Mouse (Mus musculus): Measurements from ENCODE around the gene Tram1l1. TPM values are rescaled to one million over a fixed set of nuclear protein-coding genes. Genes with fewer than 3 reads are reported as not detected.
A peak's percentile ranks its signal among the peaks of the same experiment; 100 is the strongest.
"Not testable (repeated sequence)": the region's sequence is repeated elsewhere in the genome, so short reads cannot be mapped to it uniquely, and the experiment has no call there.

Tram1l1 gene
- 57.2 and 57.6 TPM in 2 replicates for polyA plus RNA-seq (2014; fragmentation: Nextera tagmentation; extraction: Ambion mirVana)

GRCm38 (mm10) chr3:124320821-124321576, at the start of gene Tram1l1:
Gene Tram1l1, plus strand, starts transcription at chr3:124320855.
- peak within 1 kb of the TSS; percentile 67 for H3K4me2 ChIP-seq (ENCODE audit: low read length)
- no peaks in the 10 kb centered on the region for H3K9me3 ChIP-seq (ENCODE audit: control insufficient read depth, low read length)
- H3K9ac ChIP-seq (replicated peaks; ENCODE audit: low read length), result peak within 1 kb of the TSS; percentile 79
- H3K27me3 ChIP-seq (ENCODE audit: control insufficient read depth, insufficient read depth, low read length), result no peaks in the 10 kb centered on the region
- H3K27ac ChIP-seq (replicated peaks; ENCODE audit: low read depth, low read length), result peak within 1 kb of the TSS; percentile 86
- peaks cover 8% of the 10 kb centered on the region; the same call in 1 of the 2 replicates for H3K36me3 ChIP-seq (ENCODE audit: control insufficient read depth, insufficient read depth, low read length)
- peak within 1 kb of the TSS; percentile 65 for H3K4me3 ChIP-seq (replicated peaks; ENCODE audit: low read depth, low read length)
- ATAC-seq (ENCODE audit: low FRiP score, low TSS enrichment) (peak; percentile 97), DNase-seq (peak; percentile 97)
- 1% methylated on average over 53 of the region's 53 CpGs for WGBS
- H3K4me1 ChIP-seq (ENCODE audit: control insufficient read depth, insufficient read depth, low read length), result peaks cover 25% of the 10 kb centered on the region

- ATAC-seq (ENCODE audit: low FRiP score, low TSS enrichment) (no peak), DNase-seq (peak; percentile 56)
- H3K4me2 ChIP-seq (ENCODE audit: low read length), result no peak overlapping the region
- H3K27me3 ChIP-seq (ENCODE audit: control insufficient read depth, insufficient read depth, low read length), result no peaks in the 10 kb centered on the region
- H3K4me3 ChIP-seq (replicated peaks; ENCODE audit: low read depth, low read length), result no peak overlapping the region
- 26% methylated on average over 4 of the region's 4 CpGs for WGBS
- H3K36me3 ChIP-seq (ENCODE audit: control insufficient read depth, insufficient read depth, low read length), result no peaks in the 10 kb centered on the region
- H3K9me3 ChIP-seq (ENCODE audit: control insufficient read depth, low read length), result no peaks in the 10 kb centered on the region
- H3K27ac ChIP-seq (replicated peaks; ENCODE audit: low read depth, low read length), result no peak overlapping the region
- no peak overlapping the region for H3K9ac ChIP-seq (replicated peaks; ENCODE audit: low read length)
- peaks cover 14% of the 10 kb centered on the region; the same call in 1 of the 2 replicates for H3K4me1 ChIP-seq (ENCODE audit: control insufficient read depth, insufficient read depth, low read length)
These were observed 49.4 kb upstream of the Tram1l1 start for GRCm38 (mm10) chr3:124271229-124271628.

GRCm38 (mm10) chr3:124271668-124272067, 49.0 kb upstream of the Tram1l1 start:
- Histone ChIP-seq H3K4me1 (ENCODE audit: control insufficient read depth, insufficient read depth, low read length) (peaks cover 14% of the 10 kb centered on the region; the same call in 1 of the 2 replicates), H3K9ac (replicated peaks; ENCODE audit: low read length) (no peak overlapping the region), H3K4me3 (replicated peaks; ENCODE audit: low read depth, low read length) (no peak overlapping the region), H3K27ac (replicated peaks; ENCODE audit: low read depth, low read length) (no peak overlapping the region), H3K4me2 (ENCODE audit: low read length) (no peak overlapping the region), H3K9me3 (ENCODE audit: control insufficient read depth, low read length) (no peaks in the 10 kb centered on the region), H3K27me3 (ENCODE audit: control insufficient read depth, insufficient read depth, low read length) (no peaks in the 10 kb centered on the region), H3K36me3 (ENCODE audit: control insufficient read depth, insufficient read depth, low read length) (no peaks in the 10 kb centered on the region)
- ATAC-seq (ENCODE audit: low FRiP score, low TSS enrichment), result no peak
- peak; percentile 51 for DNase-seq
- WGBS, result 22% methylated on average over 3 of the region's 3 CpGs

GRCm38 (mm10) chr3:124272465-124273089, 48.1 kb upstream of the Tram1l1 start:
- DNase-seq (peak; percentile 74), ATAC-seq (ENCODE audit: low FRiP score, low TSS enrichment) (peak; percentile 76)
- H3K27me3 ChIP-seq (ENCODE audit: control insufficient read depth, insufficient read depth, low read length), result no peaks in the 10 kb centered on the region
- H3K4me3 ChIP-seq (replicated peaks; ENCODE audit: low read depth, low read length), result no peak overlapping the region
- 12% methylated on average over 2 of the region's 2 CpGs for WGBS
- no peaks in the 10 kb centered on the region for H3K36me3 ChIP-seq (ENCODE audit: control insufficient read depth, insufficient read depth, low read length)
- H3K9ac ChIP-seq (replicated peaks; ENCODE audit: low read length), result no peak overlapping the region
- no peak overlapping the region for H3K4me2 ChIP-seq (ENCODE audit: low read length)
- peaks cover 13% of the 10 kb centered on the region; the same call in 1 of the 2 replicates for H3K4me1 ChIP-seq (ENCODE audit: control insufficient read depth, insufficient read depth, low read length)
- no peaks in the 10 kb centered on the region for H3K9me3 ChIP-seq (ENCODE audit: control insufficient read depth, low read length)
- H3K27ac ChIP-seq (replicated peaks; ENCODE audit: low read depth, low read length), result no peak overlapping the region; the same call in 1 of the 2 replicates

GRCm38 (mm10) chr3:124274928-124275609, 45.6 kb upstream of the Tram1l1 start:
- H3K27ac ChIP-seq (replicated peaks; ENCODE audit: low read depth, low read length); H3K9ac ChIP-seq (replicated peaks; ENCODE audit: low read length); H3K36me3 ChIP-seq (ENCODE audit: control insufficient read depth, insufficient read depth, low read length); ATAC-seq (ENCODE audit: low FRiP score, low TSS enrichment); H3K9me3 ChIP-seq (ENCODE audit: control insufficient read depth, low read length); H3K27me3 ChIP-seq (ENCODE audit: control insufficient read depth, insufficient read depth, low read length): not testable (repeated sequence)
- peaks cover 11% of the 10 kb centered on the region; the same call in 1 of the 2 replicates for H3K4me1 ChIP-seq (ENCODE audit: control insufficient read depth, insufficient read depth, low read length)
- WGBS, result 6% methylated on average over 13 of the region's 13 CpGs
- H3K4me2 ChIP-seq (ENCODE audit: low read length), result peak overlapping the region; percentile 43
- H3K4me3 ChIP-seq (replicated peaks; ENCODE audit: low read depth, low read length), result 0 out of 2 replicates have a peak overlapping the region, but pooled peaks have one; percentile 3
- DNase-seq, result peak; percentile 92

- H3K36me3 ChIP-seq (ENCODE audit: control insufficient read depth, insufficient read depth, low read length); DNase-seq; H3K9ac ChIP-seq (replicated peaks; ENCODE audit: low read length); H3K4me2 ChIP-seq (ENCODE audit: low read length); ATAC-seq (ENCODE audit: low FRiP score, low TSS enrichment); H3K4me1 ChIP-seq (ENCODE audit: control insufficient read depth, insufficient read depth, low read length); H3K27me3 ChIP-seq (ENCODE audit: control insufficient read depth, insufficient read depth, low read length); H3K27ac ChIP-seq (replicated peaks; ENCODE audit: low read depth, low read length); H3K9me3 ChIP-seq (ENCODE audit: control insufficient read depth, low read length); H3K4me3 ChIP-seq (replicated peaks; ENCODE audit: low read depth, low read length): not testable (repeated sequence)
- WGBS, result 41% methylated on average over 7 of the region's 7 CpGs
These were observed 31.7 kb upstream of the Tram1l1 start for GRCm38 (mm10) chr3:124288936-124289335.

GRCm38 (mm10) chr3:124319254-124319653, 1.4 kb upstream of the Tram1l1 start:
- Histone ChIP-seq H3K4me1 (ENCODE audit: control insufficient read depth, insufficient read depth, low read length) (peaks cover 24% of the 10 kb centered on the region), H3K4me2 (ENCODE audit: low read length) (no peak overlapping the region), H3K27ac (replicated peaks; ENCODE audit: low read depth, low read length) (peak overlapping the region; percentile 60), H3K36me3 (ENCODE audit: control insufficient read depth, insufficient read depth, low read length) (peaks cover 6% of the 10 kb centered on the region; the same call in 1 of the 2 replicates), H3K9me3 (ENCODE audit: control insufficient read depth, low read length) (no peaks in the 10 kb centered on the region), H3K4me3 (replicated peaks; ENCODE audit: low read depth, low read length) (no peak overlapping the region), H3K27me3 (ENCODE audit: control insufficient read depth, insufficient read depth, low read length) (no peaks in the 10 kb centered on the region), H3K9ac (replicated peaks; ENCODE audit: low read length) (no peak overlapping the region; the same call in 1 of the 2 replicates)
- ATAC-seq (ENCODE audit: low FRiP score, low TSS enrichment) (no peak), DNase-seq (peak; percentile 19)
- 60% methylated on average over 4 of the region's 4 CpGs for WGBS

GRCm38 (mm10) chr3:124320398-124320797, 257 bp upstream of the Tram1l1 start:
- peak; percentile 43 for ATAC-seq (ENCODE audit: low FRiP score, low TSS enrichment)
- 10% methylated on average over 2 of the region's 2 CpGs for WGBS
- Histone ChIP-seq H3K4me2 (ENCODE audit: low read length) (peak overlapping the region; percentile 67), H3K27me3 (ENCODE audit: control insufficient read depth, insufficient read depth, low read length) (no peaks in the 10 kb centered on the region), H3K36me3 (ENCODE audit: control insufficient read depth, insufficient read depth, low read length) (peaks cover 8% of the 10 kb centered on the region; the same call in 1 of the 2 replicates), H3K27ac (replicated peaks; ENCODE audit: low read depth, low read length) (peak overlapping the region; percentile 86), H3K4me3 (replicated peaks; ENCODE audit: low read depth, low read length) (peak overlapping the region; percentile 65), H3K9me3 (ENCODE audit: control insufficient read depth, low read length) (no peaks in the 10 kb centered on the region), H3K9ac (replicated peaks; ENCODE audit: low read length) (peak overlapping the region; percentile 79), H3K4me1 (ENCODE audit: control insufficient read depth, insufficient read depth, low read length) (peaks cover 25% of the 10 kb centered on the region)
- DNase-seq, result no peak
